Mouse (Mus musculus): ENCODE results near the gene Rassf7.
A peak's percentile ranks its signal among the peaks of the same experiment; 100 is the strongest.

The Rassf7 gene

GRCm38 (mm10) chr7:141196619-141197282 is 18.9 kb upstream of the Rassf7 start:
- no peak for DNase-seq (ENCODE audit: low spot score in 2 of 2)

- DNase-seq (ENCODE audit: low spot score in 2 of 2), result no peak
Observed at GRCm38 (mm10) chr7:141198121-141198520, 17.5 kb upstream of the Rassf7 start.

- no peak for DNase-seq (ENCODE audit: low spot score in 2 of 2)
Observed at GRCm38 (mm10) chr7:141204546-141204945, 11.1 kb upstream of the Rassf7 start.

- DNase-seq (ENCODE audit: low spot score in 2 of 2), result no peak
Observed at GRCm38 (mm10) chr7:141205504-141205903, 10.2 kb upstream of the Rassf7 start.

- no peak for DNase-seq (ENCODE audit: low spot score in 2 of 2)
Observed at GRCm38 (mm10) chr7:141206182-141206937, 9.3 kb upstream of the Rassf7 start.

GRCm38 (mm10) chr7:141209526-141209925 is 6.1 kb upstream of the Rassf7 start:
- DNase-seq (ENCODE audit: low spot score in 2 of 2), result no peak

- DNase-seq (ENCODE audit: low spot score in 2 of 2), result no peak
Observed at GRCm38 (mm10) chr7:141210137-141210536, 5.5 kb upstream of the Rassf7 start.

- DNase-seq (ENCODE audit: low spot score in 2 of 2), result no peak
Observed at GRCm38 (mm10) chr7:141210606-141211131, 5.0 kb upstream of the Rassf7 start.

- DNase-seq (ENCODE audit: low spot score in 2 of 2), result no peak
Observed at GRCm38 (mm10) chr7:141213133-141213532, 2.5 kb upstream of the Rassf7 start.

- DNase-seq (ENCODE audit: low spot score in 2 of 2), result no peak
Observed at GRCm38 (mm10) chr7:141213605-141214235, 1.9 kb upstream of the Rassf7 start, which contains the start of gene Lmntd2. TSS of gene Lmntd2 (minus strand) at chr7:141214080.

- no peak for DNase-seq (ENCODE audit: low spot score in 2 of 2)
Observed at GRCm38 (mm10) chr7:141214310-141214709, 1.4 kb upstream of the Rassf7 start.

- no peak for DNase-seq (ENCODE audit: low spot score in 2 of 2)
Observed at GRCm38 (mm10) chr7:141215880-141216733, 447 bp downstream of the Rassf7 start.

- no peak for DNase-seq (ENCODE audit: low spot score in 2 of 2)
Observed at GRCm38 (mm10) chr7:141216894-141217293, 1.2 kb downstream of the Rassf7 start.

GRCm38 (mm10) chr7:141217343-141218013 is 1.8 kb downstream of the Rassf7 start:
- no peak for DNase-seq (ENCODE audit: low spot score in 2 of 2)

GRCm38 (mm10) chr7:141218141-141218540 is 2.5 kb downstream of the Rassf7 start:
- no peak for DNase-seq (ENCODE audit: low spot score in 2 of 2)

- DNase-seq (ENCODE audit: low spot score in 2 of 2), result no peak
Observed at GRCm38 (mm10) chr7:141218557-141219133, 3.0 kb downstream of the Rassf7 start.

- no peak for DNase-seq (ENCODE audit: low spot score in 2 of 2)
Observed at GRCm38 (mm10) chr7:141219558-141220099, 4.0 kb downstream of the Rassf7 start.

- no peak for DNase-seq (ENCODE audit: low spot score in 2 of 2)
Observed at GRCm38 (mm10) chr7:141220377-141220776, 4.7 kb downstream of the Rassf7 start.

- peak; percentile 90 to 93 for DNase-seq (ENCODE audit: low spot score in 2 of 2)
Observed at GRCm38 (mm10) chr7:141221249-141222125, 5.8 kb downstream of the Rassf7 start.
